Mouse (Mus musculus): Measurements from ENCODE around the gene Arsg. TPM values are rescaled to one million over a fixed set of nuclear protein-coding genes. Genes with fewer than 3 reads are reported as not detected.

Gene Arsg
- polyA plus RNA-seq, 1 experiment from 2014 or later = 3.8 TPM

GRCm38 (mm10) chr11:109440641-109441040, 32.5 kb upstream of the Arsg start:
- no peaks in the 10 kb centered on the region for H3K36me3 ChIP-seq (ENCODE audit: control insufficient read depth, insufficient read depth)
- peak overlapping the region; percentile 69 for H3K9ac ChIP-seq (ENCODE audit: low read depth, low read length)
- peak overlapping the region; percentile 66 for H3K4me3 ChIP-seq (ENCODE audit: low read depth, low read length)
- WGBS (ENCODE audit: insufficient replicate concordance) = 42% methylated on average over 4 of the region's 4 CpGs
- no peak for ATAC-seq (ENCODE audit: low read depth)
- H3K4me2 ChIP-seq (ENCODE audit: low read depth, low read length) = peak overlapping the region; percentile 86
- H3K27ac ChIP-seq (ENCODE audit: low read length) = no peak overlapping the region
- no peaks in the 10 kb centered on the region for H3K27me3 ChIP-seq (ENCODE audit: control insufficient read depth, insufficient read depth, low read depth, low read length)
- H3K4me1 ChIP-seq (ENCODE audit: control insufficient read depth, low read depth, low read length) = peaks cover 23% of the 10 kb centered on the region
- H3K9me3 ChIP-seq (replicated peaks; ENCODE audit: control insufficient read depth, low read length) = no peaks in the 10 kb centered on the region

GRCm38 (mm10) chr11:109441119-109441518, 32.1 kb upstream of the Arsg start:
- no peak overlapping the region for H3K4me3 ChIP-seq (ENCODE audit: low read depth, low read length)
- no peak for ATAC-seq (ENCODE audit: low read depth)

GRCm38 (mm10) chr11:109442166-109442730, 30.9 kb upstream of the Arsg start:
- H3K4me3 ChIP-seq (ENCODE audit: low read depth, low read length) = no peak overlapping the region
- H3K27ac ChIP-seq (ENCODE audit: low read length) = no peak overlapping the region
- no peaks in the 10 kb centered on the region for H3K9me3 ChIP-seq (replicated peaks; ENCODE audit: control insufficient read depth, low read length)
- no peak overlapping the region for H3K9ac ChIP-seq (ENCODE audit: low read depth, low read length)
- peaks cover 23% of the 10 kb centered on the region for H3K4me1 ChIP-seq (ENCODE audit: control insufficient read depth, low read depth, low read length)
- no peak overlapping the region for H3K4me2 ChIP-seq (ENCODE audit: low read depth, low read length)
- no peaks in the 10 kb centered on the region for H3K27me3 ChIP-seq (ENCODE audit: control insufficient read depth, insufficient read depth, low read depth, low read length)
- ATAC-seq (ENCODE audit: low read depth) = no peak
- 44% methylated on average over 5 of the region's 5 CpGs for WGBS (ENCODE audit: insufficient replicate concordance)
- H3K36me3 ChIP-seq (ENCODE audit: control insufficient read depth, insufficient read depth) = no peaks in the 10 kb centered on the region

More at GRCm38 (mm10) chr11:109441119-109441518, 32.1 kb upstream of the Arsg start:
- Histone ChIP-seq H3K9me3 (replicated peaks; ENCODE audit: control insufficient read depth, low read length) (no peaks in the 10 kb centered on the region), H3K4me2 (ENCODE audit: low read depth, low read length) (no peak overlapping the region), H3K4me1 (ENCODE audit: control insufficient read depth, low read depth, low read length) (peaks cover 23% of the 10 kb centered on the region), H3K27me3 (ENCODE audit: control insufficient read depth, insufficient read depth, low read depth, low read length) (no peaks in the 10 kb centered on the region), H3K9ac (ENCODE audit: low read depth, low read length) (no peak overlapping the region), H3K36me3 (ENCODE audit: control insufficient read depth, insufficient read depth) (no peaks in the 10 kb centered on the region), H3K27ac (ENCODE audit: low read length) (no peak overlapping the region)
- 53% methylated on average over 3 of the region's 3 CpGs for WGBS (ENCODE audit: insufficient replicate concordance)

- Histone ChIP-seq H3K9ac (ENCODE audit: low read depth, low read length) (no peak overlapping the region), H3K27ac (ENCODE audit: low read length) (no peak overlapping the region), H3K9me3 (replicated peaks; ENCODE audit: control insufficient read depth, low read length) (no peaks in the 10 kb centered on the region), H3K27me3 (ENCODE audit: control insufficient read depth, insufficient read depth, low read depth, low read length) (no peaks in the 10 kb centered on the region), H3K36me3 (ENCODE audit: control insufficient read depth, insufficient read depth) (no peaks in the 10 kb centered on the region), H3K4me2 (ENCODE audit: low read depth, low read length) (no peak overlapping the region), H3K4me3 (ENCODE audit: low read depth, low read length) (no peak overlapping the region), H3K4me1 (ENCODE audit: control insufficient read depth, low read depth, low read length) (peaks cover 23% of the 10 kb centered on the region)
- no peak for ATAC-seq (ENCODE audit: low read depth)
- WGBS (ENCODE audit: insufficient replicate concordance) = 59% methylated on average over 8 of the region's 8 CpGs
Observed at GRCm38 (mm10) chr11:109443468-109444263, 29.5 kb upstream of the Arsg start.

- peaks cover 1% of the 10 kb centered on the region for H3K36me3 ChIP-seq (ENCODE audit: control insufficient read depth, insufficient read depth)
- peaks cover 19% of the 10 kb centered on the region for H3K4me1 ChIP-seq (ENCODE audit: control insufficient read depth, low read depth, low read length)
- no peak overlapping the region for H3K4me3 ChIP-seq (ENCODE audit: low read depth, low read length)
- no peaks in the 10 kb centered on the region for H3K27me3 ChIP-seq (ENCODE audit: control insufficient read depth, insufficient read depth, low read depth, low read length)
- no peaks in the 10 kb centered on the region for H3K9me3 ChIP-seq (replicated peaks; ENCODE audit: control insufficient read depth, low read length)
- H3K9ac ChIP-seq (ENCODE audit: low read depth, low read length) = no peak overlapping the region
- H3K4me2 ChIP-seq (ENCODE audit: low read depth, low read length) = no peak overlapping the region
- no peak for ATAC-seq (ENCODE audit: low read depth)
- H3K27ac ChIP-seq (ENCODE audit: low read length) = no peak overlapping the region
- WGBS (ENCODE audit: insufficient replicate concordance) = 48% methylated on average over 7 of the region's 7 CpGs
Observed at GRCm38 (mm10) chr11:109444600-109444999, 28.6 kb upstream of the Arsg start.

GRCm38 (mm10) chr11:109445438-109446035, 27.6 kb upstream of the Arsg start:
- Histone ChIP-seq H3K27ac (ENCODE audit: low read length) (no peak overlapping the region), H3K4me2 (ENCODE audit: low read depth, low read length) (no peak overlapping the region), H3K4me3 (ENCODE audit: low read depth, low read length) (no peak overlapping the region), H3K4me1 (ENCODE audit: control insufficient read depth, low read depth, low read length) (peaks cover 10% of the 10 kb centered on the region), H3K9me3 (replicated peaks; ENCODE audit: control insufficient read depth, low read length) (no peaks in the 10 kb centered on the region), H3K36me3 (ENCODE audit: control insufficient read depth, insufficient read depth) (peaks cover 8% of the 10 kb centered on the region), H3K27me3 (ENCODE audit: control insufficient read depth, insufficient read depth, low read depth, low read length) (no peaks in the 10 kb centered on the region), H3K9ac (ENCODE audit: low read depth, low read length) (no peak overlapping the region)
- 41% methylated on average over 13 of the region's 13 CpGs for WGBS (ENCODE audit: insufficient replicate concordance)
- peak; percentile 80 for ATAC-seq (ENCODE audit: low read depth)

- 50% methylated on average over 11 of the region's 11 CpGs for WGBS (ENCODE audit: insufficient replicate concordance)
- no peaks in the 10 kb centered on the region for H3K27me3 ChIP-seq (ENCODE audit: control insufficient read depth, insufficient read depth, low read depth, low read length)
- H3K9me3 ChIP-seq (replicated peaks; ENCODE audit: control insufficient read depth, low read length) = no peaks in the 10 kb centered on the region
- H3K4me1 ChIP-seq (ENCODE audit: control insufficient read depth, low read depth, low read length) = no peaks in the 10 kb centered on the region; the same call in 1 of the 2 replicates
- no peak overlapping the region for H3K9ac ChIP-seq (ENCODE audit: low read depth, low read length)
- H3K4me3 ChIP-seq (ENCODE audit: low read depth, low read length) = no peak overlapping the region
- peaks cover 52% of the 10 kb centered on the region for H3K36me3 ChIP-seq (ENCODE audit: control insufficient read depth, insufficient read depth)
- 0 out of 2 replicates have a peak, but pooled peaks have one; percentile 24 for ATAC-seq (ENCODE audit: low read depth)
- no peak overlapping the region for H3K4me2 ChIP-seq (ENCODE audit: low read depth, low read length)
- no peak overlapping the region for H3K27ac ChIP-seq (ENCODE audit: low read length)
Observed at GRCm38 (mm10) chr11:109451169-109451568, 22.0 kb upstream of the Arsg start.

- peaks cover 82% of the 10 kb centered on the region for H3K36me3 ChIP-seq (ENCODE audit: control insufficient read depth, insufficient read depth)
Observed at GRCm38 (mm10) chr11:109456261-109456660, 16.9 kb upstream of the Arsg start.

GRCm38 (mm10) chr11:109458165-109458564, 15.0 kb upstream of the Arsg start:
- H3K9me3 ChIP-seq (replicated peaks; ENCODE audit: control insufficient read depth, low read length) = no peaks in the 10 kb centered on the region
- 95% methylated on average over 11 of the region's 11 CpGs for WGBS (ENCODE audit: insufficient replicate concordance)
- H3K4me1 ChIP-seq (ENCODE audit: control insufficient read depth, low read depth, low read length) = no peaks in the 10 kb centered on the region; the same call in 1 of the 2 replicates
- H3K27me3 ChIP-seq (ENCODE audit: control insufficient read depth, insufficient read depth, low read depth, low read length) = no peaks in the 10 kb centered on the region
- peaks cover 84% of the 10 kb centered on the region for H3K36me3 ChIP-seq (ENCODE audit: control insufficient read depth, insufficient read depth)
- no peak overlapping the region for H3K27ac ChIP-seq (ENCODE audit: low read length)
- no peak overlapping the region for H3K9ac ChIP-seq (ENCODE audit: low read depth, low read length)
- no peak overlapping the region for H3K4me2 ChIP-seq (ENCODE audit: low read depth, low read length)
- no peak overlapping the region for H3K4me3 ChIP-seq (ENCODE audit: low read depth, low read length)
- ATAC-seq (ENCODE audit: low read depth) = no peak

More at GRCm38 (mm10) chr11:109456261-109456660, 16.9 kb upstream of the Arsg start:
- no peak overlapping the region for H3K4me3 ChIP-seq (ENCODE audit: low read depth, low read length)
- H3K27ac ChIP-seq (ENCODE audit: low read length) = no peak overlapping the region
- no peaks in the 10 kb centered on the region for H3K9me3 ChIP-seq (replicated peaks; ENCODE audit: control insufficient read depth, low read length)
- H3K4me2 ChIP-seq (ENCODE audit: low read depth, low read length) = no peak overlapping the region
- 88% methylated on average over 5 of the region's 5 CpGs for WGBS (ENCODE audit: insufficient replicate concordance)
- ATAC-seq (ENCODE audit: low read depth) = no peak
- no peaks in the 10 kb centered on the region for H3K27me3 ChIP-seq (ENCODE audit: control insufficient read depth, insufficient read depth, low read depth, low read length)
- H3K9ac ChIP-seq (ENCODE audit: low read depth, low read length) = no peak overlapping the region
- H3K4me1 ChIP-seq (ENCODE audit: control insufficient read depth, low read depth, low read length) = no peaks in the 10 kb centered on the region

Measured in liver, embryonic 16.5 days (tissue).